Mouse (Mus musculus) CD4-positive, CD25-positive, alpha-beta regulatory T cell, adult 2 months (primary cell): Measurements from ENCODE around the gene Gm20219.

ENCODE experiments used
- DNase-seq: peaks from one replicate; pipeline ENCODE4 v3.0.0-alpha.2; 2012; ENCODE audit warnings: low read depth, low spot score

The Gm20219 gene

DNA sequence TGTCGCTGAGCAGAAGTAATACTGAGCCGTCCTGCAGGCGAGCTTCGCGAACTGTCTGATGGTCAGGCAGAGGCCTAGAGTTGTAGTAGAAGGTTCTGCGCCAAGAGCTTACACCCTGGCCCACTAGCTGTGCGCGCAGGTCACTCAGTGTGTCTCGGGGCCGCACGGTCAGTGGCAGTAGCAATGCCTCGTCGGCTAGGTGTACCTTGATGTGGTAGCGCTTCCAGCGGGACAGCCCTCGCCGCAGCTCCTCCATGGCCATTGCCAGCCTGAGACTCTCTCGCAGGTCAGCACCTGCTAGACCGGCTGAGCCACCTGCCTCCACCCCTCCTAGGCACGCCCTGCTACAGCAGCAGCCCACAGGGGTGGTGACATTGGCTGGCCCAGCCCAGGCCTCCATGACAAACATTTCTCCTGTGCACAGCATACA lies at the start of gene Gm20219:
Gene Gm20219 (minus strand): TSS at position 266 of the 430 bp plus-strand sequence.
- no peak for DNase-seq

DNA sequence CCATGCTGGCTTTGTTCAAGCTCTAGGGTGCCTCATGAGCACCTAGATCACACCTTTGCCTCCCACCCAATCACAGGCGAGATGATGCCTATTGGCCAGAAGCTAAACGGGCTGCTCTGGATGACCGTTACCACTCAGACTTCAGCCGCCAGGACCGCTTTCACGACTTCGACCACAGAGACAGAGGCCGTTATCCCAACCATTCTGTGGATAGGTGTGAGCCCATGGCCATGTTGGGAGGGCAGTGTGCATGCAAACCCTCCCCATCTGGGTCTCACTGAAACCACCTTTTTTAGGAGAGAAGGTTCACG lies 49.8 kb upstream of the Gm20219 start:
- DNase-seq = no peak

DNA sequence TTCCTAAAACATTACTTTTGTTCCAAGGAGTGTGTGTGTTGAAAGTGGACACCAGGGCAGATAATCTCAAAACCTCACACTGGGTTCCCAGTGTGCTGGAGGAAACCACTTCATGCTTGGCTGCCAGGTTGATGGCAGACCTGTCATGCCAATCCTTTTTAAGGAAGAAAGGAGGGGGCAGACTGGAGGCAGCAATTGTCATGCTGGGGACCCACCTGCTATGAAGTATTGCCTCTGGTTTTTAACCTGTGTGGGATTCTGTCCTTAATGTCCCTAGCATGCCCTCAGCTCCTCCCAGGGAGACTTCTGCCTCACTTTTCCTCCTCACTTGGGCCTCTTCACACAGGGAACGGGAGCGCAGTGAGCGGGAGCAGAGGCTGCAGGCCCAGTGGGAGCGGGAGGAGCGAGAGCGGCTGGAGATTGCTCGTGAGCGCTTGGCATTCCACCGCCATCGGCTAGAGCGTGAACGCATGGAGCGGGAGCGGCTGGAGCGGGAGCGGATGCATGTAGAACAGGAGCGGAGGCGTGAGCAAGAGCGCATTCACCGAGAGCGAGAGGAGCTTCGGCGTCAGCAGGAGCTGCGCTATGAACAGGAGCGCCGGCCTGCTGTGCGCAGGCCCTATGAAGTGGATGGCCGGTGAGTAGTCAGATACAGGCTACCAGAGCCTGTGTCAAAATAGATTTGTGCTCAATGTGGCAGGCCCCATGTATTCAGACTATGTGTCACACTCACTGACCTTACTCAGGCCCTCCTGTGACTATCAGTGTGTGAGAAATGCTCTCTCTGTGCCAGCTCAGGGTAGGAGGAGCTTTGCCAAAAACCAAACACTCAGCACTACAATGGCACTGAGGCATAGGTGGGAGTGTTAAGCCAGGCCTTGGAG lies 49.2 kb upstream of the Gm20219 start:
- DNase-seq = no peak

DNA sequence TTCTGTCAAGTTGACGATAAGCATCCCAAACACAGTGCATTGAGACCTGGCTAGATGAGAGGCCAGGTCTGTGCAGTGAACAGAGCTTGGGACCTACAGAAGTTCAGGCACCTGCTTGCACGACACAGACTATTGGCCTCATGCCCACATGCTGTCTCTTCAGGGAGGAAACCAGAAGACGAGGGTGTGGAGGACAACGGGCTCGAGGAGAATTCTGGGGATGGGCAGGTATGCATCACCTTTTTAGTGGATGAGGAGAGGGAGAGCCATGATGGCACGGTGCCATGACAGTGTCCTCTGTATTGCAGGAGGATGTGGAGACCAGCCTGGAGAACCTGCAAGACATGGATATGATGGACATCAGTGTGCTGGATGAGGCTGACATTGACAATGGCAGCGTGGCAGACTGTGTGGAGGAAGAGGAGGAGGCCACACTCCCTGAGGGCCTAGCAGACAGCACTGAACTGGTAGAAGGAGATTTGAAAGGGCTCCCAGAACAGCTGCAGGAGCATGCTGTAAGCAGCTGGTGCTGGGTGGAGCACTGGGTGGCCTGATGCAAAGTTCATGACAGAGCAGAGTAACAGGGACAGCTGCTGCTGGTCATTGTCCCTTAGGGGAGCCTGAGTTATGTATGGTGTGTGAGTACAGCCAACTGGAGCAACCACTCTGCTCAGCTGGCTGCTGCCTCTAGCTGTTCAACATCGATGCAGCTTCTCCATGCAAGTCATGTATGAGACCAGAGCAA lies 39.5 kb upstream of the Gm20219 start:
- no peak for DNase-seq

DNA sequence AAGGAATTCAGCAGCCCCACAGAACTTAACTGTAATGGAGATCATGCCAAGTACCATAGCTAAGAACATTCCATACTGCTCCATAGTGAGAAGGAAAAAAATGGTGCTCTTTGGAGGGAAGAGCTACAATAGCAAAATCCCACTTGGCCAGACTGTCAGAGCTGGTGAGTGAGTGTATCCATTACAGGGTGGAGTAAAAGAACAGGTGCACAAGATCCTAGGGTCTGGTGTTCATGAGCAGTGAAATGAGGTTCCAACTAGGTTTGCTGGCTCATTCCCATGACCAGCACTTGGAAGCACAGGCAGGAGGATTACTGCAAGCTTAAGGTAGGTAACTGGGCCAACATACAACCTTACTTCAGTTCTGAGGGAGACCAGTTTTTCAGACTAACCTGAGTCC lies 38.4 kb upstream of the Gm20219 start:
- no peak for DNase-seq

DNA sequence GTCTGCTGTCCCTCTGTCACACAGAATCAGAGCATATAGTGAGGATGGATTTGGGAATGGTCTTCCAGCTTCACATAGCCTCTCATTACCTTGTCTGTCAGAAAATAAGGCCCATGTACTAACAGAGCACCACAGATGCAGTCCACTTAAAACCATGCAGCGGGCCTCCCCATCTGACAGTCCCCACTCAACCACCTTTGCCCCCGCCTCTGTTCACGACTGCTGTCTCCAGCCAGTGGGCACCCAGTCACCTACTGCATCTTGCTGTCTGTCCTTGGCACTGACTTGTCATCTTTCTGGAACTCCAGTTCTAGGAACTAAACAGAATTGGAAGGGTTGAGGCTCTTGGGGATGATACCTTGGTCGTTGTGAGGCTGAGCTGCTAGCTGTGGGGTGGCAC lies 34.7 kb upstream of the Gm20219 start:
- DNase-seq = no peak

DNA sequence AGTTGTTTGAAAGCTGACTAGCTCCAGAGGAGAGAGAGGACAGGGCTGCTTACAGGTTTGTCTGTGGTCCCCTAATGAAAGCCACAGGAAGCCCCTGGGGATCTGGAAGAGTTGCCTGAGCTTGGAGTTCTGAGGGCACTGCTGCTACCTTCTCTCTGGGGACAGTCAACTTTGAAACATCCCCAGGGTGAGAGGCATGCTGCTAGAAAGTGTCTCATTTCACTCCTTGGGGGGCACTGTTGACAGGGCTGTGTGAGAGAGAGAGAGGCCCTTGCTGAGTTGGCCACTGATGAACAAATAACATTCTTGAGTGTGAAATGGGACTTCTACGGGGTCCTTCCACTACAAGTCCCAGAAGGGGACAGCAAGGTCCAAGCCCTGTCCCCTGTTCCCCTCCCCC lies 33.6 kb upstream of the Gm20219 start:
- no peak for DNase-seq

DNA sequence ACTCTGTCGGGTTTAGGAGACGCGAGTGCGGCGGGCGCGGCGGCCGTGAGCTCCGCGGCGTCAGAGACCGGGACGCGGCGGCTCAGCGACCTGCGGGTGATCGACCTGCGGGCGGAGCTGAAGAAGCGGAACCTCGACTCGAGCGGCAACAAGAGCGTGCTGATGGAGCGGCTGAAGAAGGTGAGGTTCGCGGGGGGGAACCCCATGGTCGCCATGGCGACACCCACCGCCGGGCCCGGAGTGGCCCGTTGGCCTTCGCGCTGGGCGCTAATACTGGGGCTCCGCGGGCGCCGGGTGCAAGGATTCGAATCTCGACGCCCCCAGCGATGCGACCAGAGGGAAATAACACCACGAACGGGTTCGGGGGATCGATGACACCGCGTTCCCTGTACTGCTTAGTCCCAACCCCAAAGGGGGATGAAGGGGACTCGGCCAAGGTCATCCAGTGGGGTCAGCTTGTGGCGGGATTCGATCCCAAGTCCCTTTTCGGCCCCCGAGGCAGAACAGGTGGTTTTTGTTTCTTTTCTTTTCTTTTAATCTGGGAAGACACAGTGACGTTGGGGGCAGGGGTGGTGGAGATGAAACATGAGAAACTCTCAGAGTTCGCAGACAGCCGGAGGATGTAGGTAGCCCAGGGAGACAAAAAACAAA lies 31.1 kb upstream of the Gm20219 start:
- DNase-seq = peak; percentile 79

DNA sequence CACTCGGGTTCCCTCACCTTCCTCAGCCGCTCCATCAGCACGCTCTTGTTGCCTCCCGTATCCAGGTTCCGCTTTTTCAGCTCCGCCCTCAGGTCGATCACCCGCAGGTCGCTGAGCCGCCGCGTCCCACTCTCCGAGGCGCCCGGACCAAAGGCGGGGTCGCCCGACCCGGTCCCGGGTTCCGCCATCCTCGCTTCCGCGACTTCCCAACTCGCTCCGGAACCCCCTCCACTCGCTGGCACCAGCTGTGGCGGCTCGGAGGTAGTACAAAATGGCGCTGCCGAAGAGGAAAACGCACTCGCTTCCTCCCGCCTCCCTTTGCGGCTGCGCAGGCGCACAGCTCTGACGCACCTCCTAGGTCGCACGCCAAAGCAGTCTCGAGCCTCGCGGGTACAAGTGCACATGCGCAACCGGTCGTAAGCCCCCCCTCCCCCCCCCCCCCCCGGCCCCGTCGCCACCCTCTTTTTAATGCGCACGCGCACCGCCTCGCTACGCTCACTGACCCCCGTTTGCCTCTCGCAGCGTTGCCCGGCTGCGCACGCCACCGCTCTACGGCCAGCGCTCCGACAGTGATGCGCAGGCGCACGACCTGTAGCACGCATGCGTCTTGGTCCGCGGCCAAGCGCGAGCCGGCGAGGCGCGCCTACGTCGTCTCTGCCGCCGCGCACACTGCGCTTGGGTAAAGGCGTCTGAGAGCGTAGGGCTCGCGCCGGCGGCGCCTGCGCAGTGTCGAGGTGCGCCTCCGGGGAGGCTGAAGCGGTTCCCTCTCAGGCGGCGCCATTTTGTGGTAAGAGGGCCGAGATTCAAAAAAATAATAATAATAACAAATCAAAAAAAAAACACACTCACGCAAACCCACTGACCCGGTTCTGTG lies 30.3 kb upstream of the Gm20219 start, which contains the start of the genes Safb2 and Safb:
Gene Safb2 (minus strand): TSS at position 329 of the 874 bp plus-strand sequence.
Gene Safb (plus strand): TSS at position 569 of the 874 bp plus-strand sequence.
- peak; percentile 100 for DNase-seq

DNA sequence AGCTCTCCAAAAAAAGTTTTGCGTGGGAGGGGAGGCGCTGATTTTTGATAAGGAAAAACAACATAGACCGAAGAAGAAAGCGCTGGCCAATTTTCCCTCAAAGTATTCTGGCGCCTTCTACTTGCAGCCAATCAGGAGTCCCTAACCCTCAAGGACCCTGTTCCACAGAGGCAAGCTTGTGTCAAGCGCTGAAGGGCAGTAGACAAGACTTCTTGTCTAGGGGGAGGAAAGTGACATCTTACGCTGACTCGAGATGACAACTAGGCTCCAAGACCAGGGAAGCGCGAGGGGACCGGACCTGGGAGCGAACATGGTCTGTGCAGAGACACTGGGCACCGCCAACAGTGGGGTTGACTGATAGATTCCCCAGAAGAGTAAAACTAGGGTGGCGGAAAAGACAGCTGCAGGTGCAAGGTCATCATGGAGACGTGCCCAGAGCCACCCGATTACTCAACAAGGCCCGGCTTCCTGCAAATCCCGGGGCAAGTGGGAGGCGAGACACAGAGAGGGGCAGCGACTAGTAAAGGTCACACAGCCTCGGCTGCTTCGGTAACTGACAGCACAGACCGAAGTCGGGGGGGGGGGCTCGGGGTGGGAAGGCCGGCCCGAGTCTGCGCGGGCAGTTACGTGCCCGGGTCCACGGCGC lies 29.5 kb upstream of the Gm20219 start:
- DNase-seq = no peak

DNA sequence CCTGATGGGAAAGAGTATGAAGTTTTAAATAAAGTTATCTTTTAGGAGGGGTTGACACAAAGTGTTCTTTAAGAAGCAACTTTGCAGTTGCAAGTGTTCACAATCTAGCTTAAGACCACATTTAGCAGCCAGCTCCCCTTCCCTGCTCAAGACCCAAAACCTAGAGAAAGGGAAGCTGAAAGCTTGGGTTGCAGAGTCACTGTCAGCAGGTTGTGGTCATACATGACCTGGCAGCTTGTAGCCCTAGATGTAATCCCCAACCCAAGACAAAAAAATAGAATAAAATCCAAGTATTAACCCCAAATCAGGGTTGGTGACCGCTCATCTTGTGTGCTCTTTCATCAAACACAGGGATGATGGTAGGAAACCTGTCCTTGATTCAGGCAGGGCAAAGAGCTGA lies 28.9 kb upstream of the Gm20219 start:
- DNase-seq = no peak

DNA sequence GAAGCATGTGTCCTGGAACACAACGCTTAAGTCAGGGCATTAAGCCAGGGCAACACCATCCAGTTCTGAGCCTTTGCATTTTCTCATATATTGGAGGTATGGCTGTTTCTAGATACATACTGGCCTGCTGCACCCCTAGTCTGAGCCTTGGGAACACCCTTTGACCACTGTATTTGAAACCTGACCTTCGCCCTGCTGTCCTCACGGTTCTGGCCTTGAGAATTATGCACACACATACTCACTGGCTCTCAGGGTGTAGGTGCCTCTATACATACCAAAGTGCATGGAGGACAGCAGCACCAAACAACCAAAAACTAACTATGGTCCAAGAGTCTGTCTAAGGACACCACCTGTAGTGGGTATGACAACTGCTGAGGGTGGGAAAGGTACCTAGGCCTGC lies 18.8 kb upstream of the Gm20219 start:
- no peak for DNase-seq

DNA sequence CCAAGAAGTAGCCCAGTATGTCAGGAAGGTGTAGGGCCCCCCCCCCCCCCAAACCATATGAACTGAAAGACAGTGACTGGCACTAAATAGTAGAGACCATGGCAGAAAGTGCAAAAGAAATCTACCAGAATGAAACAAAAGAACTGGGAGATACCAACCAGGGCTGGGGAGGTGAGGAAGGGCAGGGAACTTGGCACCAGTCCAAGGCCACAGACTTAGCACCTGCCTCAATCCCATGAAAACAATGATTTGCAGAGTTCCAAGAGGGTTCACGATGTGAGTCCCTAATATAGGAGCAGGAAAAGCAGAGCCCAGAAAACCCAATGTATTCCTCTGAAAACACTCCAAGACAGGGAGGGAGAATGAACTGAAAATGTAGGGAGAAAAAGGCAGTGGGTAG lies 18.0 kb upstream of the Gm20219 start:
- no peak for DNase-seq

DNA sequence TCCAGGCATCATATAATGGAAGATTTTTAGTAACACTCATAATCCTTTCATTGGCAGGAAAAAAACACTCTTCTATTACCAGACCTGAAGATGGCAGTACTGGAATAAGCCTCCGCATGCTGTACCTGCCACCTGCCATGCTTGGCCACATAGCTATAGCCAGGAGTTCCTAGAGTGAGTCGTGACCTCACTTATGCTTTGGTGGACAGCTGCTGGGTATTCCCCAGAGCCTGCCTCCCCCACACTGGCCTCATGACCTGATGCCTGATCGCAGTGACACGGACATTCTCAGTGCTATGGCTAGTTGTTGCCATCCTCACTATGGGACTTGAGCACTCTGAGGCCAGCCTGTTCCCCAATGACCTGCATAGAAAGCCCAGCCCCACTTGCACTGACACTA lies 16.1 kb upstream of the Gm20219 start:
- DNase-seq = no peak

DNA sequence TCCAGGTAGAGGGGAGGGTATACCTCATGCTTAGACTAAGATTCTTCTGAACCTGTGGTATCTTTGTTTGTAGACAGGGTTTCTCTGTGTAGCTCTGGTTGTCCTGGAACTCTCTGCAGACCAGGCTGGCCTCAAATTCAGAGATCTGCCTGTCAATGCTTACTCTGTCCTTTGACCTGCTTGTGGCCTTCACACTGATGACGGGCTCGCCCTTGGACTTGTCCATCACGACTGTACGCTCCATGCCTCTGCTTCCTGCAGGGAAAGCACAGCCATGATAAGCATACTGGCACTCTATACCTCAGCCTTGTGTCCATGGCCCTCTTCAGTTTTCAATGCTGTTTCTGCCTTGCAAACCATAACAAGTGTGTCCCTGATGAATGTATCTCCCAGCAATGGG lies 13.2 kb upstream of the Gm20219 start:
- DNase-seq = no peak

DNA sequence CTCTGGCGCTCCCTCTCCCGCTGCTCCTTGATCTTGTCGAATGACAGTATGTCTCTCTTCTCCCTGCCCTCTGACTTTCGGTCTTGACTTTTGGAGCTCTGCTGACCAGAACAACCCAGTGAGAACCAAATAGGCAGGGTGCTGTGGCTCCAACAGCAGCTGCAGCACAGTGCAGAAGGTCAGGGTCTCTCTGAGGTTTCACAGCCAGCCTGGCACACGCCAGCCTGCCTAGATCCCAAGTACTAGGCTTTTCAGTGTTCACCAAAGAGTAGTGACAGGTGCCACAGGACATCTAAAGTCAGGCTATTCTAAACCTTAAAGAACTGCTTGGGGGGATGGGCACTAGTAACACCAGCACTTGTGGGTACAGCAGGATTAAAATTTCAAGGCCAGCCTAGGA lies 12.7 kb upstream of the Gm20219 start:
- no peak for DNase-seq

DNA sequence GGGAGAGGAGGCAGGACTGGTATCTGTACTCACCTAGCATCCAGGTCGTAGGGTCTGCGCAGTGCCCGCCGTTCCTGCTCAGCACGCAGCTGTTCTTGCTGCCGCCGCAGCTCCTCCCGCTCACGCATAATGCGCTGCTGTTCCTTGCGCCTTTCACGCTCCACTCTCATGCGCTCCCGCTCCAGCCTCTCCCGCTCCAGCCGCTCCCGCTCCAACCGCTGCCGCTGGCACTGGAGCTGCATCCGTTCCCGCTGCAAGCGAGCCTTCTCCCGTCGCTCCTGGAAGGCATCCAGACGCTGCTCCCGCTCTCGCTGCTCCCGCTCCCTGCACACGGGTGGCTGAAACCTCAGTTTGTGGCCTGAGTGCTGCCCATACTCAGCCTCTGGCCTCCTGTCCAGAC lies 12.1 kb upstream of the Gm20219 start:
- DNase-seq = no peak

DNA sequence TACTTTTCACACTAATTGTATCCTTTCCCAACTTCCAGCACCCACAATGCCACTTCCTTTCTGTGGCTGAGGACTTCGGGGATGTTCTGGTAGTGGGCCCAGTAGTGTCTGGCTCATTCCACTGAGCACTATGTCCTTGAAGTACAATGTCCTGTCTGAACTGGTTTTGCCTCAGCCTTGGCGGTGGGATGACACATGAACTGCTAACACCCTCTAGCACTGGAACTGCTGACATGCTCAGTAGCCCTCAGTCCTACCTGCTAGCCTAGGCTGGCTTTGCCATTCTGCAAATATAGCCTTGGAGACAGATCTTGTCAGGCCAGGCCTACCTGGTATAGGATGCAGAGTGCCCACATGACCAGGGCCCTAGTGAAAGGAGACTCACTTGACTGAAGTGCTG lies 7.7 kb upstream of the Gm20219 start:
- no peak for DNase-seq

DNA sequence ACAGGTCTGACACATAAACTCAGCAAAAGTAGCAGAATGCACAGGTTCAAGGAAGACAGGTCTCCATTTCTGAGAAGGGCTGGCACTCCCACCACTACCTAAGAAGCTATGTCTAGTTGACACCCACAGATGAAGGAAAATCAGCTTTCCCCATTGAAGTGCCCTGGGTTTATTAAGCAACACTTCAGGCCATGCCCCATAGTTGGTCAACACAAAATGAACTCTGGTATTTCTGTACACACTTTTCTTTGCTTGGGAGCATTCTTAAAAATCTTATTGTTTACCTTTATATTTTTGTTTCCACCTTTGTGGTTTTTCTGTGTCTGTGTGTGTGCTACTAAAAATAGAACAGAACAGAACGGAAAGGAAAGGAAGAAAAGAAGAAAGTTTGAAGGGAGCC lies 5.9 kb upstream of the Gm20219 start:
- DNase-seq = no peak

DNA sequence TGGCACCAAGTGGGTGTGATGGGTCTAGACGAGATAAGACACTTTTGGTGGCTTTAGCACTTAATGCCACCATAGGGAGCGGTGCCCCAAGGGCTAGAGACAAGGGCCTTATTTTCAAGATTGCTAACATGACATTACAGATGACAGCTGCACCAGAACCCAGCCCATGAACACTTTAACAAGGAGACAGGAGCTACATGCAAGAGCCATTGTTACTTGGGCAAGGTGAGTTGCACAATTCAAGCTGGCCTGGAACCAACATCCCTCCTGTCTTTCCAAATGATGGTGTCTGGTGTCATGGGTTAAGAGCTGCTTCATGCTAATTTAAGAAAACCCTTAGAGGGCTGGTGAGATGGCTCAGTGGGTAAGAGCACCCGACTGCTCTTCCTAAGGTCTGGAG lies 5.2 kb upstream of the Gm20219 start:
- DNase-seq = no peak

DNA sequence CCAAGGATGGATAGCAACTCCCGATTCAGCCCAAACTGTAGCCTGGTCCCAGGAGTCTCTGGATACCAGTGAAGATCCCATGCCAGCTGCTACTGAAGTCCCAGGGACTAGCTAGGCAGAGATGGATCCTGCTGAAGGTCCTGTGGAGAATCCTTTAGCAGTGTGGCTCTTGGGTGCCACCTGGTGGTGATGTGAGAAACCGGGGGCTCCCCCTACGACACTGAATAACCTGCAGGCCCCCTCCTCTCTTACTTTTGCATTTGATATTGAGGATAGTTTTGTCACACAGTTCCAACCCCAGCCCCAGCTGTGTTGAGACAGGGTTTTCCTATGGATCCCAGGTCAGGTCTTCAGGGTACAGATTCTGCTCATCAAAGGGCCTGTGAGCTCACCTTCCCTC lies 4.3 kb upstream of the Gm20219 start:
- peak; percentile 82 for DNase-seq
